Mouse (Mus musculus) ES-Bruce4 (cell line): ENCODE data around the gene Ephx3. TPM values are rescaled to one million over a fixed set of nuclear protein-coding genes. Genes with fewer than 3 reads are reported as not detected.

Experiments used
- H3K27ac ChIP-seq: 2 replicates; pipeline ENCODE4 v1.5.1; 2012; ENCODE audit warnings: low read length, inconsistent platforms; ENCODE audit not compliant: insufficient read depth
- H3K27me3 ChIP-seq: 2 replicates; pipeline ENCODE4 v1.6.1; 2012; ENCODE audit warnings: mild to moderate bottlenecking, low read length, inconsistent platforms; ENCODE audit not compliant: control insufficient read depth, poor library complexity, insufficient read depth, severe bottlenecking
- H3K36me3 ChIP-seq: 2 replicates; pipeline ENCODE4 v1.6.1; 2012; ENCODE audit warnings: inconsistent platforms, mild to moderate bottlenecking, low read length, moderate library complexity; ENCODE audit not compliant: control insufficient read depth, poor library complexity, insufficient read depth, severe bottlenecking
- H3K4me1 ChIP-seq: one replicate; pipeline ENCODE4 v1.8.1; 2011; ENCODE audit warnings: low read length; ENCODE audit not compliant: control insufficient read depth, insufficient read depth
- H3K4me3 ChIP-seq: 2 replicates; pipeline ENCODE4 v1.5.1; 2011; ENCODE audit warnings: low read depth, mild to moderate bottlenecking, low read length
- H3K9ac ChIP-seq: 2 replicates; pipeline ENCODE4 v1.6.1; 2012; ENCODE audit warnings: low read depth, mild to moderate bottlenecking, inconsistent platforms; ENCODE audit not compliant: poor library complexity, severe bottlenecking
- H3K9me3 ChIP-seq: replicated peaks from 2 replicates; pipeline ENCODE4 v1.6.1; 2012; ENCODE audit warnings: mild to moderate bottlenecking, low read length, inconsistent platforms; ENCODE audit not compliant: control insufficient read depth, poor library complexity, insufficient read depth, severe bottlenecking
- CTCF ChIP-seq: IDR thresholded peaks from one replicate; pipeline ENCODE4 v1.8.1; 2011; ENCODE audit warnings: low read depth, low read length
- EP300 ChIP-seq: IDR thresholded peaks from 2 replicates; pipeline ENCODE4 v1.6.1; 2011; ENCODE audit warnings: low read depth, low read length; ENCODE audit not compliant: insufficient read depth
- POLR2A ChIP-seq: IDR thresholded peaks from one replicate; pipeline ENCODE4 v1.8.1; 2011; ENCODE audit warnings: low read length; ENCODE audit not compliant: insufficient read depth
- polyA plus RNA-seq: library from polyadenylated mRNA; stranded (reverse); fragments of >200 nt; gene quantifications from 2 replicates; pipeline ENCODE4 v1.2.4, GENCODE M21; 2011; ENCODE audit warnings: low read depth; ENCODE audit not compliant: missing spikeins, insufficient read depth, insufficient read length

Ephx3 gene
- polyA plus RNA-seq, 1 experiment = 1.3 TPM

GRCm38 (mm10) chr17:32205345-32205744, 16.0 kb upstream of the Ephx3 start:
- no peak overlapping the region for H3K27ac ChIP-seq
- H3K9me3 ChIP-seq = no peaks in the 10 kb centered on the region
- no peak overlapping the region for H3K9ac ChIP-seq
- no peak overlapping the region for H3K4me3 ChIP-seq
- TF ChIP-seq EP300 = no peak
- TF ChIP-seq CTCF = no peak
- no peak for TF ChIP-seq POLR2A
- H3K4me1 ChIP-seq = no peaks in the 10 kb centered on the region
- H3K36me3 ChIP-seq = peaks cover 81% of the 10 kb centered on the region
- no peaks in the 10 kb centered on the region for H3K27me3 ChIP-seq

GRCm38 (mm10) chr17:32202972-32203371, 13.6 kb upstream of the Ephx3 start:
- Histone ChIP-seq H3K27ac (no peak overlapping the region), H3K9me3 (no peaks in the 10 kb centered on the region), H3K4me3 (no peak overlapping the region), H3K27me3 (no peaks in the 10 kb centered on the region), H3K4me1 (no peaks in the 10 kb centered on the region), H3K9ac (no peak overlapping the region), H3K36me3 (peaks cover 86% of the 10 kb centered on the region)
- no peak for TF ChIP-seq EP300
- no peak for TF ChIP-seq CTCF
- TF ChIP-seq POLR2A = no peak

- Histone ChIP-seq H3K4me3 (no peak overlapping the region), H3K36me3 (peaks cover 81% of the 10 kb centered on the region), H3K9me3 (no peaks in the 10 kb centered on the region), H3K9ac (no peak overlapping the region), H3K4me1 (no peaks in the 10 kb centered on the region), H3K27ac (no peak overlapping the region), H3K27me3 (no peaks in the 10 kb centered on the region)
- TF ChIP-seq EP300 = no peak
- TF ChIP-seq POLR2A = no peak
- TF ChIP-seq CTCF = no peak
Observed at GRCm38 (mm10) chr17:32201086-32201485, 11.7 kb upstream of the Ephx3 start.

- TF ChIP-seq EP300 (no peak), POLR2A (no peak), CTCF (no peak)
- H3K9me3 ChIP-seq = no peaks in the 10 kb centered on the region
- no peak overlapping the region for H3K9ac ChIP-seq
- no peak overlapping the region for H3K27ac ChIP-seq
- peaks cover 72% of the 10 kb centered on the region for H3K36me3 ChIP-seq
- H3K4me3 ChIP-seq = no peak overlapping the region
- H3K4me1 ChIP-seq = no peaks in the 10 kb centered on the region
- H3K27me3 ChIP-seq = no peaks in the 10 kb centered on the region
Observed at GRCm38 (mm10) chr17:32199796-32200195, 10.4 kb upstream of the Ephx3 start.

GRCm38 (mm10) chr17:32197156-32197555, 7.8 kb upstream of the Ephx3 start:
- H3K4me1 ChIP-seq = no peaks in the 10 kb centered on the region
- H3K4me3 ChIP-seq = no peak overlapping the region
- H3K9ac ChIP-seq = no peak overlapping the region
- no peak for TF ChIP-seq POLR2A
- no peak for TF ChIP-seq CTCF
- no peak for TF ChIP-seq EP300
- no peak overlapping the region for H3K27ac ChIP-seq
- peaks cover 54% of the 10 kb centered on the region for H3K36me3 ChIP-seq
- H3K27me3 ChIP-seq = no peaks in the 10 kb centered on the region
- H3K9me3 ChIP-seq = no peaks in the 10 kb centered on the region

- Histone ChIP-seq H3K4me1 (no peaks in the 10 kb centered on the region), H3K27ac (peak overlapping the region; percentile 7; the same call in 1 of the 2 replicates), H3K36me3 (peaks cover 42% of the 10 kb centered on the region), H3K9me3 (no peaks in the 10 kb centered on the region), H3K9ac (no peak overlapping the region), H3K4me3 (no peak overlapping the region), H3K27me3 (no peaks in the 10 kb centered on the region)
- TF ChIP-seq CTCF = no peak
- no peak for TF ChIP-seq POLR2A
- TF ChIP-seq EP300 = no peak
Observed at GRCm38 (mm10) chr17:32195725-32196124, 6.4 kb upstream of the Ephx3 start.

- Histone ChIP-seq H3K36me3 (peaks cover 15% of the 10 kb centered on the region), H3K4me1 (peaks cover 4% of the 10 kb centered on the region), H3K4me3 (no peak overlapping the region), H3K9ac (no peak overlapping the region), H3K27me3 (0 out of 2 replicates have a peak, but pooled peaks cover 4% of the 10 kb centered on the region), H3K9me3 (no peaks in the 10 kb centered on the region), H3K27ac (no peak overlapping the region)
- TF ChIP-seq EP300 (no peak), CTCF (no peak), POLR2A (no peak)
Observed at GRCm38 (mm10) chr17:32193010-32193409, 3.7 kb upstream of the Ephx3 start.
